Mouse (Mus musculus): ENCODE results near the gene Hbp1.

DNA sequence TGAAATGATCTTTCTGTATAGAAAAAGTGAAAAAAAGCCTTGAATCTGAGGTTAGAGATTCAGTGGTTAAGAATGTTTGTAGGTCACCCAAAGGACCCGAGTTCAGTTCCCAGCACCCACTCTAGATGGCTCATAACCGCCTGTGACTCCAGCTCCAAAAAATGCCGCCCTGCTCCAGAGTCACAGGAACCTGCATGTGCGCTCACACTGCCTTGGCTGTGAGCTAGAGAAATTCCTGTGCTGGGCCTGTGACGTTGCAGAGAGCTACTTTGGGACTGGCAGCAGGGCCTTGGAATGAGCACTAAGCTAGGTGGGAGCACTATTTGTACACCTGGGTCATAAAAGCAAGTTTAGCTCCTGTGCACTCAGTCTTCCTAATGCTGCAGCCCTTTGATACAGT is 33.6 kb downstream of the Hbp1 start:
- no peak for TF ChIP-seq POLR2A (IDR thresholded peaks at IDR 0.05; ENCODE audit: insufficient read length, low read depth)
- TF ChIP-seq E2F4 (IDR thresholded peaks at IDR 0.05; ENCODE audit: insufficient read depth): no peak
- no peak for TF ChIP-seq MYOD1 (IDR thresholded peaks at IDR 0.05; ENCODE audit: control insufficient read depth in 1 of 3, insufficient read length in 2 of 3, low read depth in 2 of 3)
- no peak for TF ChIP-seq MAX (IDR thresholded peaks at IDR 0.05; ENCODE audit: low read depth)
- TF ChIP-seq REST (IDR thresholded peaks at IDR 0.05; ENCODE audit: insufficient read depth, insufficient read length): no peak
- no peak for TF ChIP-seq USF1 (IDR thresholded peaks at IDR 0.05; ENCODE audit: low read depth)
- TF ChIP-seq CEBPB (IDR thresholded peaks at IDR 0.05; ENCODE audit: insufficient read depth, poor library complexity, severe bottlenecking): no peak
